Mouse (Mus musculus): Measurements from ENCODE around the gene Sox18. TPM values are rescaled to one million over a fixed set of nuclear protein-coding genes. Genes with fewer than 3 reads are reported as not detected.
A peak's percentile ranks its signal among the peaks of the same experiment; 100 is the strongest.

Sox18 gene
- polyA plus RNA-seq, 1 experiment from 2014 or later: 49.9 TPM

- H3K4me2 ChIP-seq: no peak overlapping the region
- H3K36me3 ChIP-seq: no peaks in the 10 kb centered on the region
- no peak overlapping the region for H3K4me3 ChIP-seq (replicated peaks)
- WGBS: 90% methylated on average over 3 of the region's 3 CpGs
- peak overlapping the region; percentile 81 for H3K27ac ChIP-seq
- no peak overlapping the region for H3K9ac ChIP-seq
- no peaks in the 10 kb centered on the region for H3K9me3 ChIP-seq (replicated peaks)
- peak; percentile 13; the same call in 1 of the 2 replicates for ATAC-seq (replicated peaks; ENCODE audit: low FRiP score)
- H3K4me1 ChIP-seq: peaks cover 16% of the 10 kb centered on the region
- peaks cover 2% of the 10 kb centered on the region for H3K27me3 ChIP-seq
Measured at GRCm38 (mm10) chr2:181662620-181663297, 8.7 kb downstream of the Sox18 start.

GRCm38 (mm10) chr2:181659609-181660055 lies 11.8 kb downstream of the Sox18 start:
- ATAC-seq (replicated peaks; ENCODE audit: low FRiP score): peak; percentile 82
- H3K9ac ChIP-seq: no peak overlapping the region
- no peaks in the 10 kb centered on the region for H3K9me3 ChIP-seq (replicated peaks)
- H3K4me3 ChIP-seq (replicated peaks): no peak overlapping the region
- peaks cover 24% of the 10 kb centered on the region for H3K36me3 ChIP-seq
- H3K4me1 ChIP-seq: peaks cover 20% of the 10 kb centered on the region
- no peaks in the 10 kb centered on the region for H3K27me3 ChIP-seq
- WGBS: 12% methylated on average over 9 of the region's 9 CpGs
- H3K4me2 ChIP-seq: peak overlapping the region; percentile 38
- H3K27ac ChIP-seq: peak overlapping the region; percentile 56

GRCm38 (mm10) chr2:181658930-181659555 lies 12.4 kb downstream of the Sox18 start:
- Histone ChIP-seq H3K27ac (0 out of 2 replicates have a peak overlapping the region, but pooled peaks have one; percentile 56), H3K4me1 (peaks cover 20% of the 10 kb centered on the region), H3K9ac (no peak overlapping the region), H3K4me2 (peak overlapping the region; percentile 38), H3K4me3 (replicated peaks) (no peak overlapping the region), H3K9me3 (replicated peaks) (no peaks in the 10 kb centered on the region), H3K27me3 (no peaks in the 10 kb centered on the region), H3K36me3 (peaks cover 30% of the 10 kb centered on the region)
- WGBS: 42% methylated on average over 17 of the region's 17 CpGs
- peak; percentile 38; the same call in 1 of the 2 replicates for ATAC-seq (replicated peaks; ENCODE audit: low FRiP score)

GRCm38 (mm10) chr2:181658528-181658927 lies 12.9 kb downstream of the Sox18 start:
- Histone ChIP-seq H3K9ac (no peak overlapping the region), H3K4me3 (replicated peaks) (no peak overlapping the region)
- WGBS: 89% methylated on average over 7 of the region's 7 CpGs

GRCm38 (mm10) chr2:181657441-181657840 lies 14.0 kb downstream of the Sox18 start:
- Histone ChIP-seq H3K4me3 (replicated peaks) (no peak overlapping the region), H3K27ac (no peak overlapping the region), H3K9ac (no peak overlapping the region), H3K27me3 (no peaks in the 10 kb centered on the region), H3K9me3 (replicated peaks) (no peaks in the 10 kb centered on the region), H3K4me2 (no peak overlapping the region), H3K36me3 (peaks cover 46% of the 10 kb centered on the region), H3K4me1 (peaks cover 20% of the 10 kb centered on the region)
- WGBS: 53% methylated on average over 2 of the region's 2 CpGs
- no peak for ATAC-seq (replicated peaks; ENCODE audit: low FRiP score)

More at GRCm38 (mm10) chr2:181658528-181658927, 12.9 kb downstream of the Sox18 start:
- peaks cover 20% of the 10 kb centered on the region for H3K4me1 ChIP-seq
- H3K4me2 ChIP-seq: no peak overlapping the region
- no peak for ATAC-seq (replicated peaks; ENCODE audit: low FRiP score)
- no peaks in the 10 kb centered on the region for H3K9me3 ChIP-seq (replicated peaks)
- H3K27ac ChIP-seq: 0 out of 2 replicates have a peak overlapping the region, but pooled peaks have one; percentile 46
- H3K27me3 ChIP-seq: no peaks in the 10 kb centered on the region
- H3K36me3 ChIP-seq: peaks cover 35% of the 10 kb centered on the region

GRCm38 (mm10) chr2:181656734-181657133 lies 14.7 kb downstream of the Sox18 start, which contains the start of gene Gm29797:
Gene Gm29797, plus strand, starts transcription at chr2:181657034.
- no peak within 1 kb of the TSS for H3K4me3 ChIP-seq (replicated peaks)
- no peaks in the 10 kb centered on the region for H3K27me3 ChIP-seq
- no peaks in the 10 kb centered on the region for H3K9me3 ChIP-seq (replicated peaks)
- no peak within 1 kb of the TSS for H3K9ac ChIP-seq
- H3K4me2 ChIP-seq: no peak within 1 kb of the TSS
- peaks cover 20% of the 10 kb centered on the region for H3K4me1 ChIP-seq
- no peak for ATAC-seq (replicated peaks; ENCODE audit: low FRiP score)
- peaks cover 53% of the 10 kb centered on the region for H3K36me3 ChIP-seq
- 34% methylated on average over 3 of the region's 3 CpGs for WGBS
- no peak within 1 kb of the TSS for H3K27ac ChIP-seq

GRCm38 (mm10) chr2:181653523-181653922 lies 17.9 kb downstream of the Sox18 start:
- Histone ChIP-seq H3K9me3 (replicated peaks) (no peaks in the 10 kb centered on the region), H3K27me3 (no peaks in the 10 kb centered on the region), H3K27ac (no peak overlapping the region), H3K4me1 (peaks cover 4% of the 10 kb centered on the region; the same call in 1 of the 2 replicates), H3K9ac (no peak overlapping the region), H3K4me2 (no peak overlapping the region), H3K36me3 (peaks cover 85% of the 10 kb centered on the region), H3K4me3 (replicated peaks) (no peak overlapping the region)
- no peak for ATAC-seq (replicated peaks; ENCODE audit: low FRiP score)
- WGBS: 96% methylated on average over 1 of the region's 1 CpGs

- H3K4me2 ChIP-seq: no peak overlapping the region
- no peaks in the 10 kb centered on the region for H3K9me3 ChIP-seq (replicated peaks)
- H3K9ac ChIP-seq: no peak overlapping the region
- no peak overlapping the region for H3K27ac ChIP-seq
- peaks cover 90% of the 10 kb centered on the region for H3K36me3 ChIP-seq
- H3K4me1 ChIP-seq: peaks cover 4% of the 10 kb centered on the region; the same call in 1 of the 2 replicates
- H3K27me3 ChIP-seq: no peaks in the 10 kb centered on the region
- no peak overlapping the region for H3K4me3 ChIP-seq (replicated peaks)
- ATAC-seq (replicated peaks; ENCODE audit: low FRiP score): no peak
Measured at GRCm38 (mm10) chr2:181653065-181653464, 18.4 kb downstream of the Sox18 start.

- H3K4me1 ChIP-seq: no peaks in the 10 kb centered on the region
- peaks cover 100% of the 10 kb centered on the region for H3K36me3 ChIP-seq
- no peak overlapping the region for H3K4me3 ChIP-seq (replicated peaks)
- H3K9ac ChIP-seq: no peak overlapping the region
- 91% methylated on average over 10 of the region's 10 CpGs for WGBS
- no peaks in the 10 kb centered on the region for H3K9me3 ChIP-seq (replicated peaks)
- no peak overlapping the region for H3K27ac ChIP-seq
- ATAC-seq (replicated peaks; ENCODE audit: low FRiP score): no peak
- H3K27me3 ChIP-seq: no peaks in the 10 kb centered on the region
- H3K4me2 ChIP-seq: no peak overlapping the region
Measured at GRCm38 (mm10) chr2:181648926-181649325, 22.5 kb downstream of the Sox18 start.

- H3K4me2 ChIP-seq: no peak overlapping the region
- ATAC-seq (replicated peaks; ENCODE audit: low FRiP score): no peak
- no peaks in the 10 kb centered on the region for H3K27me3 ChIP-seq
- H3K9ac ChIP-seq: no peak overlapping the region
- H3K36me3 ChIP-seq: peaks cover 100% of the 10 kb centered on the region
- H3K4me3 ChIP-seq (replicated peaks): no peak overlapping the region
- H3K9me3 ChIP-seq (replicated peaks): no peaks in the 10 kb centered on the region
- 76% methylated on average over 6 of the region's 6 CpGs for WGBS
- H3K4me1 ChIP-seq: no peaks in the 10 kb centered on the region
- H3K27ac ChIP-seq: no peak overlapping the region
Measured at GRCm38 (mm10) chr2:181646626-181647472, 24.6 kb downstream of the Sox18 start.

GRCm38 (mm10) chr2:181645666-181646065 lies 25.8 kb downstream of the Sox18 start:
- Histone ChIP-seq H3K27me3 (no peaks in the 10 kb centered on the region), H3K4me3 (replicated peaks) (no peak overlapping the region), H3K4me1 (no peaks in the 10 kb centered on the region), H3K36me3 (peaks cover 100% of the 10 kb centered on the region), H3K27ac (no peak overlapping the region), H3K4me2 (no peak overlapping the region), H3K9me3 (replicated peaks) (no peaks in the 10 kb centered on the region), H3K9ac (no peak overlapping the region)
- no peak for ATAC-seq (replicated peaks; ENCODE audit: low FRiP score)
- WGBS: 92% methylated on average over 3 of the region's 3 CpGs

- no peak overlapping the region for H3K4me3 ChIP-seq (replicated peaks)
- no peak overlapping the region for H3K4me2 ChIP-seq
- 93% methylated on average over 2 of the region's 2 CpGs for WGBS
- H3K27me3 ChIP-seq: no peaks in the 10 kb centered on the region
- no peak overlapping the region for H3K9ac ChIP-seq
- no peaks in the 10 kb centered on the region for H3K4me1 ChIP-seq
- H3K9me3 ChIP-seq (replicated peaks): no peaks in the 10 kb centered on the region
- no peak overlapping the region for H3K27ac ChIP-seq
- no peak for ATAC-seq (replicated peaks; ENCODE audit: low FRiP score)
- H3K36me3 ChIP-seq: peaks cover 99% of the 10 kb centered on the region
Measured at GRCm38 (mm10) chr2:181644361-181644760, 27.1 kb downstream of the Sox18 start.
